Mouse (Mus musculus) bone marrow, adult 2 months (tissue): ENCODE measurements around the gene Acvrl1.

Experiments
- CTCF ChIP-seq: fragments of 200-500 bp; IDR thresholded peaks from 2 replicates; pipeline ENCODE4 v1.5.1; 2011; ENCODE audit warnings: low read length, control low read depth; ENCODE audit not compliant: control insufficient read depth, insufficient read depth
- POLR2A ChIP-seq: fragments of 200-500 bp; IDR thresholded peaks from 2 replicates; pipeline ENCODE4 v1.6.1; 2011; ENCODE audit warnings: low read depth, mild to moderate bottlenecking, control low read depth, low read length, borderline replicate concordance; ENCODE audit not compliant: control insufficient read depth

- TF ChIP-seq CTCF: no peak
- TF ChIP-seq POLR2A: no peak
Measured at GRCm38 (mm10) chr15:101154700-101155616, 26.6 kb downstream of the Acvrl1 start.
